Mouse (Mus musculus): ENCODE measurements around the gene Eef1b2.

GRCm38 (mm10) chr1:63176604-63177421 lies at the start of gene Eef1b2, which contains the start of gene Ndufs1:
- TF ChIP-seq CTCF (IDR thresholded peaks at IDR 0.05; ENCODE audit: low read depth), result no peak
- peak; percentile 70; the same call in 1 of the 2 replicates for TF ChIP-seq EP300 (IDR thresholded peaks at IDR 0.05; ENCODE audit: low read depth)
